Mouse (Mus musculus) midbrain, embryonic 16.5 days (tissue): Measurements from ENCODE around the gene Mcm10. TPM values are rescaled to one million over a fixed set of nuclear protein-coding genes. Genes with fewer than 3 reads are reported as not detected.

ENCODE experiments used
- ATAC-seq: fragments of 200-750 bp; cut with Nextera tagmentation; 2 replicates; pipeline ENCODE4 v1.8.0; 2017; ENCODE audit warnings: moderate TSS enrichment
- H3K27ac ChIP-seq: fragments of 300-500 bp; sonication (generic); 2 replicates; pipeline ENCODE4 v1.5.1; 2014; ENCODE audit warnings: mild to moderate bottlenecking, low read length, mixed read lengths
- H3K27me3 ChIP-seq: fragments of 300-500 bp; sonication (generic); 2 replicates; pipeline ENCODE4 v1.6.1; 2014; ENCODE audit warnings: low read depth, low read length, mixed read lengths; ENCODE audit not compliant: control insufficient read depth, insufficient read depth
- H3K36me3 ChIP-seq: fragments of 300-500 bp; sonication (generic); 2 replicates; pipeline ENCODE4 v1.6.1; 2014; ENCODE audit warnings: mild to moderate bottlenecking, low read length, moderate library complexity, mixed read lengths; ENCODE audit not compliant: control insufficient read depth, insufficient read depth
- H3K4me1 ChIP-seq: fragments of 300-500 bp; sonication (generic); 2 replicates; pipeline ENCODE4 v1.6.1; 2014; ENCODE audit warnings: mild to moderate bottlenecking, low read length, mixed read lengths; ENCODE audit not compliant: control insufficient read depth, insufficient read depth
- H3K4me2 ChIP-seq: fragments of 300-500 bp; sonication (generic); 2 replicates; pipeline ENCODE4 v1.6.1; 2014; ENCODE audit warnings: mild to moderate bottlenecking, low read length, mixed read lengths
- H3K4me3 ChIP-seq: fragments of 300-500 bp; sonication (generic); 2 replicates; pipeline ENCODE4 v1.5.1; 2014; ENCODE audit warnings: low read depth, mild to moderate bottlenecking, low read length, moderate library complexity, mixed read lengths
- H3K9ac ChIP-seq: fragments of 300-500 bp; sonication (generic); 2 replicates; pipeline ENCODE4 v1.6.1; 2014; ENCODE audit warnings: low read depth, low read length, mixed read lengths
- H3K9me3 ChIP-seq: fragments of 300-500 bp; sonication (generic); replicated peaks from 2 replicates; pipeline ENCODE4 v1.6.1; 2014; ENCODE audit warnings: mild to moderate bottlenecking, low read length, mixed read lengths; ENCODE audit not compliant: control insufficient read depth, poor library complexity, severe bottlenecking
- whole genome bisulfite sequencing: fragments of 180-500 bp; shearing (Covaris S2); extraction: QIAGEN DNeasy Blood & Tissue Kit; methylation state at CpG from one replicate; pipeline ENCODE4 v1.1.7; 2014; 5-methylcytosine and 5-hydroxymethylcytosine counted together
- polyA plus RNA-seq: library from polyadenylated mRNA; unstranded; fragments of >200 nt; fragmentation: Nextera tagmentation; extraction: Ambion mirVana; gene quantifications from 2 replicates; pipeline ENCODE4 v1.2.1, GENCODE M21; 2015

Mcm10 gene
- polyA plus RNA-seq, 1 experiment from 2014 or later: 3.0 TPM

DNA sequence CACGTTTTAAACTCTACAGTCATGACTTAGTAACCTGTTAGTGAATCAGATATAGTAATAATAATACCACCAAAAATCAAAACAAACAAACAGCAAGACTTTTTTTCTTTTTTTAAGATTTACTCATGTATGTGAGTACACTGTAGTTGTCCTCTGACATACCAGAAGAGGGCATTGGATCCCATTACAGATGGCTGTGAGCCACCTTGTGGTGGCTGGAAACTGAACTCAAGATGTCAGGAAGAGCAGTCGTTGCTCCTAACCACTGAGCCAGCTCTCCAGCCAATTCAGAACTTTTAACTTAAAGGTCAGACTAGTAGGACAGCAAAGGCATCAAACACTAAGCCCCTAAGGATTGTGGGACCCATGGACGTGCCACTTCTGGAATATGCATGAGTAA lies 13.7 kb downstream of the Mcm10 start:
- Histone ChIP-seq H3K4me3 (no peak overlapping the region), H3K36me3 (no peaks in the 10 kb centered on the region), H3K4me2 (no peak overlapping the region), H3K4me1 (no peaks in the 10 kb centered on the region), H3K27me3 (no peaks in the 10 kb centered on the region), H3K9me3 (no peaks in the 10 kb centered on the region), H3K27ac (no peak overlapping the region), H3K9ac (no peak overlapping the region)
- 83% methylated on average over 3 of the region's 3 CpGs for WGBS
- no peak for ATAC-seq

DNA sequence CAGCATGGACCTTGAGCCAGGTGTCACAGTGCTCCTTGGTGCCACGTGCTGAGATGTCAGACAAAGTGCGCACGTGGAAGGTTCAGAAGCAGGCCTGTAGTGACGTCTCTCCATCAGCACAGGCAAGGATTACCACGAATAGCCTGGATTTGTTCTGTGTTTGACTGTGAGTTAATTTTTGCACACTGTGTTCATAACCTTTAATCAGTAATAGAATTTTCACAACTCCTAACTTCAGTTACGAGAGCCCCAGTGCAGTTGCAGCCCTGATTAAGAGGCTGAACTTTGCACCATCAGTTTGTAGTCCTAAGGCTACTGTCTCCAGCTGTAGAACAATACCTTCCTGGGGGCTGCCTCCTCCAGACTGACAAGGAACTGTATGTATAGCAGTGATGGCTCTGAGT lies 16.2 kb downstream of the Mcm10 start:
- no peak overlapping the region for H3K9ac ChIP-seq
- no peak for ATAC-seq
- H3K4me1 ChIP-seq: no peaks in the 10 kb centered on the region
- H3K4me3 ChIP-seq: no peak overlapping the region
- no peaks in the 10 kb centered on the region for H3K27me3 ChIP-seq
- H3K9me3 ChIP-seq: no peaks in the 10 kb centered on the region
- H3K4me2 ChIP-seq: no peak overlapping the region
- no peak overlapping the region for H3K27ac ChIP-seq
- no peaks in the 10 kb centered on the region for H3K36me3 ChIP-seq
- 89% methylated on average over 6 of the region's 6 CpGs for WGBS

DNA sequence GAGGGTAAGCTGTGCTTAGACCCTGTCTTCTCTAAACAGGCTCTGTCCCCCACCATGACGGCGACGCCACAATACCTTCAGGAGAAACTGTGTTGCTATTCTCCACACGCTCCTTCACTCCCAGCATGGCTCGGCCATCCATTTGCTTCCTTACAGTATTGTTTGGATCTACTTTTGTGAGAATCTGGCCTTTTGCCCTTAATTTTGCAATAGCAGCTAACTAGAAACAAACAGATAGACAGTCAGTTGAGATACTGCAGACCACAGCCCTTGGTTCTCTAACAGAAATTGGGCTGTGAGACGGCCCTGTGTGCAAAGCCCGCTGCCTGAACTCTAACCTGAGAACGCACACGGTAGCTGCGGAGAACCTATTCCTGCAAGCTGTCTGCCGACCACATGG lies 16.9 kb downstream of the Mcm10 start:
- H3K9ac ChIP-seq: no peak overlapping the region
- no peaks in the 10 kb centered on the region for H3K9me3 ChIP-seq
- H3K4me1 ChIP-seq: no peaks in the 10 kb centered on the region
- no peak for ATAC-seq
- H3K27me3 ChIP-seq: no peaks in the 10 kb centered on the region
- no peak overlapping the region for H3K4me2 ChIP-seq
- no peaks in the 10 kb centered on the region for H3K36me3 ChIP-seq
- WGBS: 94% methylated on average over 11 of the region's 11 CpGs
- H3K4me3 ChIP-seq: no peak overlapping the region
- no peak overlapping the region for H3K27ac ChIP-seq

DNA sequence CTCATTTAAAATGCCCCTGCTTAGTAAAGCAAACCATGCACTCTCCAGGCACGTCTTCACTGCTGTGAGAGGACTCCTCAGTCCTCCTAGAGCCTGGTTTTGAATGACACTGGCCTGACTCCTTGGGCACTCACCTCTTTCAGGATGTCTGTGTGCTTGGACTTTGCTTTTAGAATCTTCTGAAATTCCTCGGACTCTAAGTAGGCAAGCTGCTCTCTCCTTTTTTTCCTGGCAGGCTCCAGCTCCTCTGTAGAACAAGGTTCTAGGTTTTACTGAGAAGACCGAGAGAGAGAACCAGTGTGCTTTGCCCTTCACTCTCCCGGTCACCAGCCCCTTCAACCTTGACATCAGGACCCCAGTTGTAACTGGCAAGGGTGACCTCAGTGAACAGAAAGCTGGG lies 18.2 kb downstream of the Mcm10 start:
- H3K9me3 ChIP-seq: no peaks in the 10 kb centered on the region

DNA sequence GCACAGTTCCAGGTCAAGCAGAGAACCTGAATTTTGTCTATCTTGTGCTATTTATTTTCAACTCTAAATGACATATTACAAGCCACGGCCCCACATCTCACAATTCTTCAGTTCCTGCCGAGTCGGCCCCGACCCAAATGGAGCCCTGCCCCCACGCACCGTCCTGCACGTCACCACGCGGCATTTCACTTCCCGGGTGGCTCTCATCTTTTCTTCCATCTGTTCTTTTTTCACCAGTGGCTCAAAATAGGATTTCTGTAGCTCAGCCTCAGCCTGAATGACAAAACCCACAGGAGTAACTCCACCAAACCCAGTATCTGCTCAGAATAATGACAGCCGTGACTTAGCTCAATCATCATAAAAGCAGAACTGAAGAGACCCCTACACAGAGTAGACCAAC lies 19.0 kb downstream of the Mcm10 start:
- no peaks in the 10 kb centered on the region for H3K36me3 ChIP-seq
- H3K27me3 ChIP-seq: no peaks in the 10 kb centered on the region
- WGBS: 90% methylated on average over 11 of the region's 11 CpGs
- H3K4me3 ChIP-seq: no peak overlapping the region
- H3K9ac ChIP-seq: no peak overlapping the region
- H3K4me1 ChIP-seq: no peaks in the 10 kb centered on the region
- H3K27ac ChIP-seq: no peak overlapping the region
- no peaks in the 10 kb centered on the region for H3K9me3 ChIP-seq
- no peak overlapping the region for H3K4me2 ChIP-seq
- ATAC-seq: no peak

More for the DNA sequence above, 18.2 kb downstream of the Mcm10 start:
- no peak for ATAC-seq
- 83% methylated on average over 4 of the region's 4 CpGs for WGBS
- Histone ChIP-seq H3K4me3 (no peak overlapping the region), H3K27me3 (no peaks in the 10 kb centered on the region), H3K4me2 (no peak overlapping the region), H3K27ac (no peak overlapping the region), H3K9ac (no peak overlapping the region), H3K36me3 (no peaks in the 10 kb centered on the region), H3K4me1 (no peaks in the 10 kb centered on the region)

DNA sequence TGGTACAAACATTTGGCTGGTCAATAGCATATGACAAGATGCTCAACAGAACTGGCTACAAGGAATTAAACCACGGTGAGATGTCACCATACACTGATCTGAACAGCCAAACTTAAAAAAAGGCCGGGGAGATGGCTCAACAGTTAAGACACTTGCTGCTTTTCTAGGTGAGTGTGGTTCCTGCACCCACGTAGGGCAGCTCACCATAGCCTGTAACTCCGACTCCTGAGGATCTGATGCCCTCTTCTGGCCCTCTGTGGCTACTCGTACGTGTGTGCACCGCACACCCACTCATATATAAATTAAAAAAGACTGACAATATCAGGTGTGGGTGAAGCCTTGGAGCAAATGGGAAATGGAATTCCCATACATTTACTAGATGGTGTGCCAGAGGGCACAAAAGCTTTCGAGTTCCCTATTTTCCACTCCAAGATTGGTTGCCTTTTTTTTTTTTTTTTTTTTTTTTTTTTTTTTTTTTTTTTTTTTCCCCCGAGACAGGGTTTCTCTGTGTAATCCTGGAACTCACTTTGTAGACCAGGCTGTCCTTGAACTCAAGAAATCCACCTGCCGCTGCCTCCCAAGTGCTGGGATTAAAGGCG lies 23.7 kb downstream of the Mcm10 start:
- WGBS: 76% methylated on average over 11 of the region's 11 CpGs
- Histone ChIP-seq H3K9me3 (no peaks in the 10 kb centered on the region), H3K4me1 (no peaks in the 10 kb centered on the region), H3K9ac (no peak overlapping the region), H3K4me2 (no peak overlapping the region), H3K36me3 (no peaks in the 10 kb centered on the region), H3K27ac (no peak overlapping the region), H3K27me3 (no peaks in the 10 kb centered on the region), H3K4me3 (no peak overlapping the region)
- ATAC-seq: no peak

DNA sequence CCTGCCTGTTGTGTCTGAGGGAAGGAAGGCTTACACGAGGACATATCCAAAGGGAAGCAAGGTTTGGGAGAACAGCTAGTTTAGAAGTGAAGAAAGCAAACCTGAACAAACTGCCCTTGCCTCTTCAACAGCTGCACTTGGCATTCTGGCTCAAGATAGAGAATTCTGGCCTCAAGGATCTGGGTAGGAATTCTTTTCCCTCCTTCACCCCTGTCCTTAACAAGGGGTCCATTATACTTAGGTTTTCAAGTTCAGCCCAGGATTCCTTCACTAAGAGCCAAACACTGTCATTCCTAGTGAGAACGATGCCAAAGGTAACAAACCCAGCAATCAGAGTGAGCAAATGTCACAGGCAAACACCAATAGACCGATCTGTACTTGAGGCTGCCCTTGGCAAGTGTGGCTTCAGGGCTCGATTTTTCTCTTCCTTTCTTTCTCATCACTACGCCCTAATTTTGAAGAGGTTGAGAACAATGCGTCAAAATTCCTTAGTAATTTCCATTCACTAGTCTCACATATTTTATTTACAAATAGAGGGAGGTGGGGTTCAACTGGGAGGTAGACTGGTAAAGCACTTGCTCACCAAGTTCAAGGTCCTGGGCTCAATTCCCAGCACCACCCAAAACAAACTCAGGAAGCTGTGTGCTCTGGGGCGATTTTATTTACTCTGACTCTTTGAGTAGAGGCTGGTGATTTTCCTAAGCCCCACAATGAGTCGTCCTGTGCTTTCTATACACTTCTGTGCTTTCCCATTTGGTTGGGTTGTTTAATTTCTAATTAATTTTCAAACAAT lies 25.0 kb downstream of the Mcm10 start:
- Histone ChIP-seq H3K36me3 (no peaks in the 10 kb centered on the region), H3K4me2 (no peak overlapping the region), H3K4me1 (no peaks in the 10 kb centered on the region), H3K9me3 (no peaks in the 10 kb centered on the region), H3K27ac (no peak overlapping the region), H3K4me3 (no peak overlapping the region), H3K9ac (no peak overlapping the region), H3K27me3 (no peaks in the 10 kb centered on the region)
- ATAC-seq: no peak
- 83% methylated on average over 8 of the region's 8 CpGs for WGBS

DNA sequence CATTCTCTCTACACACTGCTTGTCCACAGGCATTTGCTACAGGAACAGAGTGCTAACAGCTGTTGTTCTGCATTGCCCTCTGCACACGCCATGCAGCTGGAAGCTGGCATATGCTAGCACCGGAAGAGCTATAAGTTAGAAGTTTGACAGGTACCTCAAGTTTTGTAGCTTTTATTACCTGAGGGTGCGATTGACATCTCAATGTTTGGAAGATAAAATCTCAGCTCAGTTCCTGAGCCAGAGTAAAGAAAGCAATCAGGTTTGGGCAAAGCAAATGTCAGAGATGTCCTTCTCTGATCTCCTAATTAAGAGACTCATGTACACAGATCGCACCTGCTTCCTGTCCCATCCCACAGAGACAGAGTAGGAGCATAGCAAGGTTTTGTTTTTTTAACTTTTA lies 25.8 kb downstream of the Mcm10 start:
- Histone ChIP-seq H3K4me2 (no peak overlapping the region), H3K9me3 (no peaks in the 10 kb centered on the region), H3K9ac (no peak overlapping the region), H3K36me3 (no peaks in the 10 kb centered on the region), H3K4me3 (no peak overlapping the region), H3K27ac (no peak overlapping the region), H3K4me1 (no peaks in the 10 kb centered on the region), H3K27me3 (no peaks in the 10 kb centered on the region)
- no peak for ATAC-seq
- 96% methylated on average over 4 of the region's 4 CpGs for WGBS

DNA sequence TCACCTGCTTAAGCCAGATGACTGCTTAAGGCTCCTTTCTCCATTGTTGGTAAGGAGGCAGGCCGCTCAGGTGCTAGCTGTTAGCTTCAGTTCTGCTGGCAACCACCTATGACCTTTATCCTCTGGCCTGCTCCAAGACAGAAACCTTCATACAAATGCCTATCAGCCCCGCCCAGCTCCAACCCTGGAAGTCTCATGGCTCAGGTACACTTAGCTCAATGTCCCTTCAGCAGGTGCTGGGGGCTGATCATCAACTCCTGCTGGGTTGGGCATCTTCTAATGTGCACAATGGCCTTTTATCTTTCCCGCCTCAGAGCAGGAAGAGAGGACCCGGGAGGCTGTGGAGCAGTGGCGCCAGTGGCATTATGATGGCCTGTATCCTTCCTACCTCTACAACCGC lies 27.6 kb downstream of the Mcm10 start:
- Histone ChIP-seq H3K4me1 (no peaks in the 10 kb centered on the region), H3K4me2 (no peak overlapping the region), H3K27me3 (no peaks in the 10 kb centered on the region), H3K9ac (no peak overlapping the region), H3K9me3 (no peaks in the 10 kb centered on the region), H3K36me3 (no peaks in the 10 kb centered on the region), H3K27ac (no peak overlapping the region), H3K4me3 (no peak overlapping the region)
- no peak for ATAC-seq
- WGBS: 81% methylated on average over 6 of the region's 6 CpGs
